Mouse (Mus musculus): ENCODE results near the gene Grb7.
A peak's percentile ranks its signal among the peaks of the same experiment; 100 is the strongest.

Grb7 gene

DNA sequence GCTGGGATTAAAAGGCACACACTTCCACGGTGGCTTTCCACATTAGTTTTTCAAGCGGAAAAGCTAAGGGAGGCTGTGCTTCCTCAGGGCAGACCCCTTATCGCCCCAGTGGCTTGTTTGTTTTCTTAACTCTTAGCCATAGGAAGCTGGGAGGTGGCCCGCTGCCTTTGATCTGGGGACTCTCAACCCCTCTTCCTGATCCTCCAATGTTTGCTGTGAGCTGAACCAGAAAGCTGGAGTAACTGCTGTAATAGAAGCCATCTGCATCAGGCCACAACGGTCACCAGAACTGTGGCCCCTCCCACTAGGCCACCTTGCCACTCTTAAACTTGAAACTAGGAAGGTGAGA, at the start of gene Grb7:
Grb7 (plus strand) TSS at position 182 of the 349 bp plus-strand sequence.
- no peak for DNase-seq (ENCODE audit: low read depth, low spot score)

DNA sequence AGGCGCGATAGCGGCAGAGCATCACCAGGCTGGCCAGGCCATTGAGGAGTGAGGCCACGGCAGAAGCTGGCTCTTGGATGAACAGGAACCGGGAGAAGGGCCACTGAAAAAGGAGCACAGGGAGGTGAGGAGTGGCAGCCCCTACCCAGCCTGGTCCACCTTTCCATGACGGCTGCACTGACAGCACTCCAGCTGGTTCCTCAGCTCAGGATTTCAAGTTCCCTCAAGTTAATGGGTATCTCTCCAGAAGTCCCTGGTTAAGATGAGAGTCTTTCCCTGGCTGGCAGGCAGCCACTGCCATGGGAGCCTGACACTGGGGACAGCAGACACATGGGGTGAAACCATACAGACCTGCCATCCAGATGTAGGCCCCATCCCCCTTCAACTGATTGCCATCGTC, 48.2 kb upstream of the Grb7 start:
- no peak for DNase-seq (ENCODE audit: low read depth, low spot score)

DNA sequence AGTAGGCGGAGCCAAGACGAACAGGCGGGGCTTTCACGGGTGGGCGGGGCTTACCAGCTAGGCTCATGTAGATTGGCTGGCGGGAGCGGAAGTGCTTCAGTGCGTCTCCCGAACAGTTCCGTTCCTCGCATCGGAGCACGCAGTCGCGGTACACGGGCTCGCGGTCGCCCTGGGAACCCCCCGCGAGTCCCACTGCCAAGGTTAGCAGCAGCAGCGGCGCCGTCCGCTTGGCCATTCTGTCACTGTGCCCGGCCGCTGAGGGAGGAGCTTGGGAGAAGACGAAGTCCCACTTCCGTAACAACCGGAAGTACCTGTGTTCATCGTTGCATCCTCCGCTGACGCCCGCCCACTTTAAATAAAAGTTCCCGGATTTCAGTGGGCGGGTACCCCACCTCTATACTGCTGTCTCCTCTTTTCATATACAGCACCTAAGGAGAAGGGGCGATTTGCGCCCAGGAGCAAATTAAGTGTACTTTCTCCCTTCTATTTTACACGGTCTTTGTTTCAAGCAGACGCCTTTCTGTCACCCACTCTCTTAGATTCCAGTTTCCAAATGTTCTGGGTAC, 46.0 kb upstream of the Grb7 start, which contains the start of gene Pgap3:
Pgap3 (minus strand) TSS at position 330 of the 566 bp plus-strand sequence.
- DNase-seq (ENCODE audit: low read depth, low spot score), result peak; percentile 96

DNA sequence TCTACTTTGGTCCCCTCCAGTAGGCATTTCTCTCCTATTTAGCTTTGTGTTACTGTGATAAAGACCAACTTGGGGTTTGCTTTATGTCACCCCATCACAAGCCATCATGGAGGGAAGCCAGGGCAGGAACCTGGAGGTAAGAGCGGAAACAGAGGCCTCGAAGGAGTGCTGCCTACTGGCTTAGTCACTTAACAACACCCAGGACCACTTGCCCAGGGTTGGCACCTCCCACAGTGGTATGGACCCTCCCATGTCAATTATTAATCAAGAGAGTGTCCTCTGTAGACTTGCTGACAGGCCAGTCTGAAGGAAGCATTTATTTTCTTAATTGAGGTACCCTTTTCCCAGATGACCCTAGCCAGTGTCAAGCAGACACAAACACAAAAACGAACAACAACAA, 45.4 kb upstream of the Grb7 start:
- DNase-seq (ENCODE audit: low read depth, low spot score), result no peak

DNA sequence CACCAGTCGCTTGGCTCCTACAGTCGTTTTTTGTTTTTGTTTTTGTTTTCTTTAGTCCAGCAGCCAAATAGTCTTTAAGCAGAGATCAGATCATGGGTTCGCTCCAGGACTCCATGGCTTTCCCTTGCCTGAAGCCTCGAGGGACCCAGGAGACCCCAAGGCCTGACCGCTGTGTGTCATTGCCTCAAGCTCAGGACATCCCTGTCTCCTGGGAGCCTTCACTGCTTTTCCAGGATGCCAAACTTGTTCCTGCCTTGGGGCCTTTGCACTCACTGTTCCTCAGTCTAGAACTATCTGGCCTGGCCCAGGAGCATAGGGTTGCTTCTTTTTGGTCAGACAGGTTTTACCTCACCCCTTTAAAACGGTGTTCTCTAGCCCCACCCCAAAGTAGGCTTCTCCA, 39.6 kb upstream of the Grb7 start:
- DNase-seq (ENCODE audit: low read depth, low spot score), result no peak

DNA sequence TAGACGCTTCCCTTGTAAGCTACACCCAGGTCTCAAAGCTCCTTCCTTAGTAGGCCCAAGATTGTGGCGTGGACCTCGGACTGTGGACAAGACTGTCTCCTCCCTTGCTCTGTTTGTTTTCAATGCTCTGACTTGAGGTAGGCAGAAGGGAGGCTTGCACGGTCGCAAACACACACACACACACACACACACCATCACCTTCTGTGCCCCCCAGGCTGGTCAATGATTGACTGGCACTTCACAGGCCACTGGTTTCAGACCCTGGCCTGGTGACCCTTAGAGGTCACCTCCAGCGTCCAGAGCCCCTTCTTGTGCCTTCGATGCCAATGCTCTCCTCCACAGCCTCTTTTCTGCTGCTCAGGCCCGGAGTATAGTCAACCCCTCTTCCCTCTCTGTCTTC, 37.3 kb upstream of the Grb7 start:
- no peak for DNase-seq (ENCODE audit: low read depth, low spot score)

DNA sequence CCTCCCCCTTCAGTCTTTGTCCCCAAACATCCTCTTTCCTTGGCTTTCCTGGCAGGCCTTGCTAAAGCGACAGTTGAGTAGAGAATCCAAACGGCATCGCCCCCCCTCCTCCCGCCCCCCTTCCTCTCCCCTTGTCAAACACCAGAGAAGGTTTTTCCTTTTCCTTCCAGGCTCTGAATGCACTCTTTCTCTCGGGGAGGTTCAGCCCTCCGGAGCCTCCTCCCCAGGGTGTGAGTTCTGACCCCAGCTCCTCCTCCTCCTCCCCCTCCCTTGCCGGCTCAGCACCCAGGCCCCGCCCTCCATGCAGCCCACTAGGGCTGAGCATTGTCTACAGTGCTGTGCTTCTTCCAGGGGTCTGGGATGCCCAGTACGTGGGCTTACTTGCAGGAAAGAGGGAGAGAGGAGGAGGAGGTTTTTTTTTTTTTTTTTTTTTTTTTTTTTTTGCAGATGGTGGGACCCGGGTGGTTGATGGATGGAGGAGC, 36.8 kb upstream of the Grb7 start:
- DNase-seq (ENCODE audit: low read depth, low spot score), result peak; percentile 61

DNA sequence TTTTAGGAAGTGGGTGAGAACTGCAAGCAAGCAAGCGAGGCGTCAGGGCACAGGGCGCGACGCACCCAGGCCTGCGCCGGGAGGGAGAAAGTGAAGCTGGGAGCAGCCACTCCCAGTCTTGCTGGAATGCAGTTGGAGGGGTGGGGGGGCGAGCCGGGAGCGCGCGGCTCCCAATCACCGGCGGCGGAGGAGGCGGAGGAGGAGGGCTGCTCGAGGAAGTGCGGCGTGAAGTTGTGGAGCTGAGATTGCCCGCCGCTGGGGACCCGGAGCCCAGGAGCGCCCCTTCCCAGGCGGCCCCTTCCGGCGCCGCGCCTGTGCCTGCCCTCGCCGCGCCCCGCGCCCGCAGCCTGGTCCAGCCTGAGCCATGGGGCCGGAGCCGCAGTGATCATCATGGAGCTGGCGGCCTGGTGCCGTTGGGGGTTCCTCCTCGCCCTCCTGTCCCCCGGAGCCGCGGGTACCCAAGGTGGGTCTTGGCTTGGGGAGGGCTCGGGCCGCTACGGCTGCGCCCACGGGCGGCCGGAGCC, 33.9 kb upstream of the Grb7 start, which contains the start of gene Erbb2:
Erbb2 (plus strand) TSS at position 198 of the 524 bp plus-strand sequence.
- peak; percentile 89 for DNase-seq (ENCODE audit: low read depth, low spot score)

DNA sequence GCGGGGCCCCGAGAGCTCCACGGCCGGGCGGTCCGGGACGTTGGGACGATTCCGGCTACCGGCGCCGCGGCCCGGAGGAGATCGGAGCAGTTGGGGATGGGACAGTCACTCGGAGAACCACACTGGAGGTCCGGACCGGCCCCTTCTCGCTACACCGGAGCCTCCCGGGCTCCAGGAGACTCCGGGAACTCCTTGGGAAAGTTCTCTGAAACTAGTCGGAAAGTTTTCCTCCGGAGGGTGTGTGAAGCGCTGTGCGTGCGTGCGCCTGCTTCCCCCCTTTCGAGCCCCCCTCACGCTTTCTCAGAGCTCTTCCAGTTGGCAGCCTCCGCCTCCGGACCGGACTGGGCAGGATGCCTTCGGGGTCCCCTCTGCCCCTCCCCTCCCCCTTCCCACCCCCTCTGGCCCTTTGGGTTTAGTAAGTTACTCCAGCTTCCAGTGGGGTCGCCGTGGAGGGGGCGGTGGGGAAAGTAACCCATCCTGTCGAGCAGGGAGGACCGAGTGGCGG, 33.3 kb upstream of the Grb7 start:
- DNase-seq (ENCODE audit: low read depth, low spot score), result peak; percentile 38

DNA sequence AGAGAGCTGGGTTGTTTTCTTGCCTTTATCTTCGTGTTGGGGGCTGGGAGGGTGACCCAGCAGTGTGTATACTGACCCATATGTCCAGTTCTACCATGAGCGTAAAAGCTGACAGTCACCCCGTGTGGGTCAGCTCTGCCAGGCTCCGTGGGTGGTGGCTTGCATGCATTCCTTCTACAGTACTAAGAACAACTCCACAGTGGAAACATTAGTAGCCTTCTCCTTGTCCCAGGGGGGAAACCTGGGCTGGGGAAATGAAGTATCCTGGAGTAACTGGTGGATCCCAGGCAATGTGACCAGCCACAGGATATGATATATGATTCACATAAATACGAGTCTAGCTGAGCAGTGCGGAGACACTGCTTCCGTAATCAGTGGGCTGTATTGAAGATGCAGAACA, 32.5 kb upstream of the Grb7 start:
- no peak for DNase-seq (ENCODE audit: low read depth, low spot score)

DNA sequence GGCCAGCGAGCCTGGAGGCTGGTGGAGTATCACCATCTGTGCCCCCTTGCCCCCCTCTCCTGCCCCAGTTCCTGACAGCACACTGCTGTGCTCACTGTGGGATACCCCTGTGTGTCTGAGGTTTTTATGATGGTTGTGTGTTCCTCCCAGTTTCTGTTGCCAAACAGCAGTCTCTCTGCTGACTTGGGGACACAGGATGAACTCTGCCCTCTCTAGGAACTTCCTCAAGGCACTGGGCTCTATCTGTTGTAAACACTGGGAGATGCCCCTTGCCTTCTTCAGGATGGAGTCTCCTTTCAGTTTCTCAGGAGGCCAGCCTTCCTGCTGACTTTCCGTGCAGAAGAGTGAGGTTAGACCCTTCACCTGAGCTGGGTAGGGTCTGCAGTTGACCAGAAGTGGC, 32.0 kb upstream of the Grb7 start:
- DNase-seq (ENCODE audit: low read depth, low spot score), result no peak

DNA sequence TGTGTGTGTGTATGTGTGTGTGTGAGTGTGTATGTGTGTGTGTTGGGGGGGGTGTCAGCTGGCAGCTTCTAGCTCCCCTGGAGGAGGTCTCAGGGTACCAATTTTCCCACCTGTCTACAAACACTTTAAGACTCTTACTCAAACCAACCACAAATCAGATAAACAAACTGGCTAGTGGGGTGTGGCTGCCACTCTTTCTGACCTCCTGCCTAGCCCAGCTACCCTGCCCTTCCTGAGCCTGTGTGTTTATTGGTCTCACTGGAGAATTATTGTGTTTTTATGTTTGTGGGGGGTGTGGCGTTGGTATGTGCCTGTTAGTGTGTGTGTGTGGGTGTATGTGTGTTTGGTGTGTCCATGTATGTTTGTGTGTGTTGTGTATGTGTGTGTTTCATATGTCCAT, 29.1 kb upstream of the Grb7 start:
- no peak for DNase-seq (ENCODE audit: low read depth, low spot score)

DNA sequence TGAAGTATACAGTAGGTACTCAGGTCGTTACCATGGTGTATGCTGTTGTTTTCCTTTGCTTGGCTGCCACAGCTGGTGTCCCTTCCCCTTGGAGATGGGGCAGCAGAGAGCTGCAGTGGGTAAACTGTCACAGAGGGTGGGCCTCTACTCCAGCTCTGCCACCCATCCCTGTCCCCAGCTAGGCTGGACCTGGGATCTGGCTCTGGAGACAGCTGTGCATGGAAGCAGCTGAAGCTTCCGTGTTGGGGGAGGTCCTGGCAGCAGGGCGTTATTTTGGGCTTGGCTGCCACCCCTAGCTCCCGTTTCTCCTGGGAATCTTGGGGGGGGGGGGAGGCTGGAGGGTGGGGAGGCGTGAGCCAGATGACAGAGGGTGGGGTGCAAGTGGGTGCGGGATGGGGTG, 27.9 kb upstream of the Grb7 start:
- DNase-seq (ENCODE audit: low read depth, low spot score), result no peak

DNA sequence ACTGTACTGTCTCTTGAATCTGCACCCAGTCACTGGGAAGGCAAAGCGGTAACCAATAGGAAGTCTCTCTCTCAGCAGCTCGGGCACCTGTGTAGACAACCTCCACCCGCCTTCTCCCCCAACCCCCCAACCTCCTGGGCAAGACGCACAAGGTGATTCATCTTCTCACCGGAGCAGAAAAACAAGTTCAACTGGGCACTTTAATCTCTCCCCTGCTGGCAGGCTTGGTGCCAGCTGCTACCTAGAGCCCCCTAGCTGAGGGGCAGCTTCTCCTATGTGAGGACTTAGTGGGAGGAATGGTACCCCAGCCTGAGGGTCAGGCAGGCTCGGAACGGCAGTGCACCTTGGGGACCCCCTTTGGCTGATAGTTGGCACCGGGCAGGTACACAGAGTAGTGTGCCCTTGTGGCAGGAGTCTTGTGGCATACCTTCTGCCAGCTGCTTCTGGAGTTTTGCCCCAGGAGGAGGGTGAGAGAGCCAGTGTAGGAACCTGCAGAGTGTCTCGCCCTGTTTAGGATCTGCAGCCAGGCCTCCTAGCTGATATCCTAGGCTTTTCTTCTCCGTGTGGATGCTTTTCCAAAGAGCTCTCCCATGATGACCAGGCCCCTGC, 27.2 kb upstream of the Grb7 start:
- DNase-seq (ENCODE audit: low read depth, low spot score), result no peak

DNA sequence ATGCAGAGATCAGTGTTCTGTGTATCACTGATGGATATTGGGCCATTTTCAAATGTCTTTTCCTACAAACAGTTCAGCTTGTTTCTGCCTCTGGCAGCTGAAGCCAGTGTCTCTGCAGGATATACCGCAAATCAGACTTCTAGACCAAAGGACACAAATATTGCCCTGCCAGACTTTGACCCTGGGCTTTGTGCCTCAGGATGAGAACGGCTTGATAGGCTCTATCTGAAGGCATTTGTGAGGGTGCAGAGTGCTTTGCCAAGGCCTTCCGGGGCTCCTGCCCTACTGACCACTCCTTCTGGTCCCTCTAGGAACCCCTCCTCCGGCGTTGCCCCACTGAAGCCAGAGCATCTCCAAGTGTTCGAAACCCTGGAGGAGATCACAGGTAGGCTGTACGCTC, 19.6 kb upstream of the Grb7 start:
- no peak for DNase-seq (ENCODE audit: low read depth, low spot score)

DNA sequence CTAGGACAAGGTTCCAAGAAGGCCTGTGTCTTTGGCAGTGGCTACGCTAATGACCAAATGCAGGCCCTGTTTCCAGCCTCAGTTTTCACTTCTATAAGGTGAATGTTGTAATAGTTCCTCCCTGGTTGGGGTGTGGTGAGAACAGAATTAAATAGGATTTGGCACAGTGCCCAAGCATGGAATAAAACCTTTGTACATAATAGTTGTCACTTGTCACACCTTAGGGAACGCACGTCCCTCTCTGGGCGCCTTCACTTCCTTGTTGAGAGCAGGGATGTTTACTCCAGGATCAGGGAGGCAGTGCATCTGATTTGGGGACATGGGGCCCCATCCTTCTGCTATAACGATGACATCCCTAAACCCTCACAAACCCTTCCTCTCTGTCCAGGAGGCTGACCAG, 17.8 kb upstream of the Grb7 start:
- DNase-seq (ENCODE audit: low read depth, low spot score), result no peak

DNA sequence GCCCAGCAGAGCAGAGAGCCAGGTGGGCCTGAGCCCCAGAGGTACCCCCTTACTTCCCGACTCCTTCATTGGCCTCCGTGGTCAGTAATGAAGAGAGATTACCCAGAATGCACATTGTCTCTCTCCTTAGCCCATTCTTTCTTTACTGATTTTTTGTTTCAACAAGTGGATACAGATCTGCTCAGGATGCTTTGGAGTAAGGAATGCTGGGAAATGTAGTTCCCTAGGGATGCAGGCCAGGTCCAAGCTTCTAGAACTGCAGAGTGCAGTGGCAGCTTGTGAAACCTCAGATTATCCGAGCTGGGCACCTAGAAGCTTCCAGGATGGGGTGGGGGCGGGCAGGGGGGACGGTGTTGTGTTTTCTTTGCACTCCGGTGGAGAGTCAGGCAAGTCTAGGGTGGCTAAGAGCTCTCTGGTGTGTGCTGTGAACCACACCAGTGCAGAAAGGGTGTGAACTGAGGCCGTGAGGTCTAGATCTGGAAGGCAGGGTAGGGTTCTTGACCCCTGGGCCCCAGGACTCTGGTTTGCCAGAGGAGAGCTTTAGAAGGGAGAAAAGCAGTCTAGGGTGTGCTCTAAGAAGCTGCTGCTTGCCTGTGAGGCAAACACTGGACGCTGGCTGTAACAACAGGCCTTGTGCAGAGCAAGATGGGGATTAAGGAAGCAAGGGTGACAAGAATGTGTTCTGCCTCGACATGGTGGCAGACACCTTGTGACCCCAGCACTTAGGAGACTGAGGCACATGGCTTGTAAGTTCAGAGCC, 14.3 kb upstream of the Grb7 start:
- DNase-seq (ENCODE audit: low read depth, low spot score), result no peak

DNA sequence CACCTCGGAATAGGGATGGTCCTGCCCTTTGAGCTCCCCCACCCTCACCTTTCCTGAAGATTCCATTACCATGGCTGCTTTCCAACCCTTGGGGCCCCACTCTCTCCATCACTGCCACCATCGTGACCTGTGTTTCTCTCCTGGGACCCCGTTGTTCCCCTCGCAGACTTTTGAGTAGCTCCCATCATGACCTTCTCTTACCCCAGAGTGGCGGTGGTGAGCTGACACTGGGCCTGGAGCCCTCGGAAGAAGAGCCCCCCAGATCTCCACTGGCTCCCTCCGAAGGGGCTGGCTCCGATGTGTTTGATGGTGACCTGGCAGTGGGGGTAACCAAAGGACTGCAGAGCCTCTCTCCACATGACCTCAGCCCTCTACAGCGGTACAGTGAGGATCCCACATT, 10.5 kb upstream of the Grb7 start:
- DNase-seq (ENCODE audit: low read depth, low spot score), result no peak

DNA sequence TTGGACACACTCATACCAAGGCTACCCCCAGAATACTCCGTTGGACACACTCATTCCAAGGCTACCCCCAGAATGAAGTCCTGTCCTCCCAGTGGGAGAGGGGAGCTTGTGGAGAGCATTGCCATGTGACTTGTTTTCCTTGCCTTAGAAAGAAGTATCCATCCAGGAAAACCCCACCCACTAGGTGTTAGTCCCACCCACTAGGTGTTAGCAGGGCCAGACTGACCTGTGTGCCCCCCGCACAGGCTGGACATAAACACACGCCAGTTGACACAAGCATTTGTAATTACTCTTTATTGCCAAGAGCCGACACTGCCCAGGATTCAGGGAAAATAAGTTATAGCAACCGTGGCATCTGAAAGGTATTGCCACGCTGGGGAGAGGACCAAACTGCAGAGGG, 8.8 kb upstream of the Grb7 start:
- DNase-seq (ENCODE audit: low read depth, low spot score), result no peak

DNA sequence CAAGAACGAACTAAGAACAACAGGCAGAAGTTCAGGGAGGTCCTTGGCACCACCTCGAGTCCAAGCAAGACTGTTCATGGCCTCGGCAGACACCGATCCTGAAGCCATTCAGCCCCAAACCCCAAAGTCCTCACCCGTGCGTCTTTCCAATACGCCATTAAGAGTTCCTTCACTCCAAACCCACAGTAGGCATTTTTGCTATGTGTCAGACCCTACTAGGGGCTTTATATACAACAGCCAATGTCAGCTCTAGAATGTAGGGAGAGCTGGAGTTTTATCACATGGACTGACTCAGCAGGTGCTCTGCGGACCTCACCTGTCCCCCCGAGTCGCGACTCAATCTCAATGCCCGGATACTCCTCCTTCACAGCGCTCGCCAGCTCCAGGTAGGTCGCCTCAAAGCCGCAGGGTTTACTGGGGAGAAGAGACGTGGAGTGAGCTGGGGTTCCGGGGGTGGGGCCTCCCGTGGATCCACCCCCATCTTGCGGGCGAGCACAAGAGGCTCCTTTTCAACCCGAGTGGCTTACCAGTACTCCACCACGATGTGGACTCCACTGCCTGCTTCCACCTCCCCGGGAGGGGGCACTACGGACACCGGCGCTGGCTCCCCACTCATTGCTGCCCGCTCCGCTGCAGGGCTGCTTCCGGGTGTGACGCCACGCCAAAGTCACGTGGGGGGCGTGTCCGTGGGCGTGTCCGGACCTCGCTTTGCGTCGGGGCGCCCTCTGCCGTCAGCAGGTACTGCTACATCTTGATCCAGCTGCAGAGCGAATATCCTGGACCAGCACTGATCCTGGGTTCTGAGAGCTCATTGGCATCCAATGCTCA, 7.6 kb upstream of the Grb7 start, which contains the start of gene Mien1:
Mien1 (minus strand) TSS at position 661 of the 828 bp plus-strand sequence.
- DNase-seq (ENCODE audit: low read depth, low spot score), result peak; percentile 93

DNA sequence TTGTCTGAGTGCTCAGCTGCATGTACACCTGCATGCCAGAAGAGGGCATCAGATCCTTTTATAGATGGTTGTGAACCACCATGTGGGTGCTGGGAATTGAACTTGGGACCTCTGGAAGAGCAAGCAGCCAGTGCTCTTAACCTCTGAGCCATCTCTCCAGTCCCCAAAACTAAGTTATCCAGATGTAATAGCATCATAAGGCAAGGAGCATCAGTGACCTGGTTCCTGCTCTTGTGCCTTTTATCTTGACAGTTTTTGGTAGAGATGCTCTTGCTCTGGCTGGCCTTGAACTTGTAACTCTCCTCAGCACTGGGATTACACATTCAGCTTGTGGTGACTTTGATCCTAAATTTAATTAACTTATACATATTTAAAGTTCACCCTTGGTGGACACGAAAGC, 2.5 kb upstream of the Grb7 start:
- DNase-seq (ENCODE audit: low read depth, low spot score), result peak; percentile 21

DNA sequence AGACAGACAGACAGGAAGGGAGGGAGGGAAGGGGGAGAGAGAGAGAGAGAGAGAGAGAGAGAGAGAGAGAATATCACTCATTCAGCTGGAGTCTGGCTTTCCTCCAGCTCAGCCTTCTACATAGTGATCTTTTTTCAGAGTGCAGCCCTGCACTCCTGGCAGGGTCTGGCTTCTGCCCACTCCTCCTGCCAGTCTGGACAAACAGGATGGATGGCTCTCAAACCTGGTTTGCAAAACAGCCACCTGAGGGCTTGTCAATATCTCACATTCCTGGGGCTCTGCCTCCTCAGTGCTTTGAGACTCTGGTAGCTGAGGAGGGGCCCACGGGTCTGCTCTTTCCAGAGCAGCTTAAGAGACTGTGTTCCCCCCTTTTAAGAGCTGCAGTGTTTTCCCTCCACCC, 956 bp upstream of the Grb7 start:
- DNase-seq (ENCODE audit: low read depth, low spot score), result no peak
